Comparison of ENCODE assay signal across 15 mouse cellular contexts in genomic region chr19:14243565-14243964, GRCm38 (mm10).
"Had no signal": no experiment of that assay in that cellular context is flagged by ENCODE, and none has a peak within 500 bp of the region (broad histone marks: within the 10 kb centered on the region; RNA-seq: fewer than 3 reads in every experiment).

No protein-coding gene starts in this region.

- H3K4me1 ChIP-seq: liver, embryonic 13.5 days had no signal

- H3K4me2 ChIP-seq: liver, embryonic 13.5 days; midbrain, embryonic 11.5 days had no signal

- H3K4me3 ChIP-seq: layer of hippocampus, adult 2 months; left cerebral cortex, adult 2 months; liver, embryonic 13.5 days had no signal

- H3K27ac ChIP-seq: kidney, postnatal 0 days; layer of hippocampus, adult 2 months; left cerebral cortex, adult 2 months; liver, embryonic 13.5 days had no signal

- DNase-seq: kidney, adult 2 months; kidney, postnatal 25 days; layer of hippocampus, postnatal 36 days; liver, embryonic 13.5 days; lung, adult 2 months; lung, postnatal 14 days; lung, postnatal 4 days; midbrain, embryonic 14.5 days; right cerebral cortex, postnatal 4 days; thymus, adult 18-20 months; thymus, postnatal 36 days had no signal

- H3K36me3 ChIP-seq: liver, embryonic 13.5 days had no signal

- H3K9ac ChIP-seq: liver, embryonic 13.5 days had no signal

- H3K9me3 ChIP-seq: liver, embryonic 13.5 days had no signal

- H3K27me3 ChIP-seq: liver, embryonic 13.5 days had no signal
